14 mouse cellular contexts compared by ENCODE assay signal in the genomic region with DNA sequence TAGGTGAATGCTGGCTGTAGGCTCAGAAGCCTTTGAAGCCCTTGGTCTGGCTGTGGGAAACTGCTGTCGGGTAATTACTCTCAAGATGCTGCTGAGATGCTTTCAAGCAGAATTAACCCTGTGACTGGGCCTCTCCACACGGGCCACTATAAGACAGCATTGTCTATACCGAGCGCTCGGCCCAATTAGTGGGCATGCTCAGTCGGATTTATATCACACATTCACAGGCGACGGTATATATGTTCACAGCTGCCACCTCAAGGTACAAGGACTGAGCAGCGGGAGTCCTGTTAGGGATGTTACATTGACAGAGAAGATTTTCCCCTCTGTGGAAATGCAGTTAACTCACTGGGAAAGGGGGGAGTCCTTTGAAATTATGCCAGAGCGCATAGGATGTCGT.
DNase-seq lines count a peak whose midpoint lies in the region; ATAC-seq lines count a peak whose summit lies in the region.
"Had no signal": no experiment of that assay in that cellular context is flagged by ENCODE, and none has a peak within 500 bp of the region (broad histone marks: within the 10 kb centered on the region; RNA-seq: fewer than 3 reads in every experiment).

No protein-coding gene starts in this region.

- no peak overlapping the region; the same call in 1 of the 2 replicates for H3K4me3 ChIP-seq in forebrain, embryonic 16.5 days (replicated peaks; ENCODE audit: low read length)
- no peak overlapping the region for H3K4me3 ChIP-seq in midbrain, embryonic 16.5 days (ENCODE audit: low read depth, low read length)
- H3K4me3 ChIP-seq: heart, embryonic 12.5 days had no signal

- peak; percentile 34 for DNase-seq in embryo, embryonic 10 days (ENCODE audit: low spot score)
- peak; percentile 47 for DNase-seq in embryo, embryonic 11 days
- no peak for DNase-seq in lung, postnatal 10 days
- no peak for DNase-seq in adrenal gland, postnatal 14 days
- DNase-seq: cerebellum, postnatal 36 days; gastrocnemius, postnatal 10 days; liver, postnatal 0 days; right cerebral cortex, postnatal 4 days had no signal

- H3K9me3 ChIP-seq in forebrain, embryonic 16.5 days (ENCODE audit: control insufficient read depth, low read length) = no peaks in the 10 kb centered on the region
- no peaks in the 10 kb centered on the region for H3K9me3 ChIP-seq in midbrain, embryonic 16.5 days (replicated peaks; ENCODE audit: control insufficient read depth, low read length, poor library complexity, severe bottlenecking)
- H3K9me3 ChIP-seq: heart, embryonic 12.5 days had no signal

- peaks cover 24% of the 10 kb centered on the region for H3K4me1 ChIP-seq in forebrain, embryonic 16.5 days (replicated peaks; ENCODE audit: control insufficient read depth, insufficient read depth, low read length)
- peaks cover 11% of the 10 kb centered on the region for H3K4me1 ChIP-seq in midbrain, embryonic 16.5 days (ENCODE audit: control insufficient read depth, insufficient read depth, low read length)

- WGBS in forebrain, embryonic 16.5 days = 10% methylated on average over 11 of the region's 11 CpGs
- 26% methylated on average over 11 of the region's 11 CpGs for WGBS in midbrain, embryonic 16.5 days

- no peak overlapping the region for H3K9ac ChIP-seq in forebrain, embryonic 16.5 days (replicated peaks; ENCODE audit: low read depth, low read length)
- H3K9ac ChIP-seq in midbrain, embryonic 16.5 days (ENCODE audit: low read depth, low read length) = 0 out of 2 replicates have a peak overlapping the region, but pooled peaks have one; percentile 14
- H3K9ac ChIP-seq: heart, embryonic 12.5 days; liver, postnatal 0 days had no signal

- H3K4me2 ChIP-seq in forebrain, embryonic 16.5 days (ENCODE audit: low read length) = peak overlapping the region; percentile 35
- H3K4me2 ChIP-seq in midbrain, embryonic 16.5 days (ENCODE audit: low read length) = peak overlapping the region; percentile 26; the same call in 1 of the 2 replicates
- H3K4me2 ChIP-seq: heart, embryonic 12.5 days had no signal

- no peak overlapping the region for H3K27ac ChIP-seq in forebrain, embryonic 16.5 days (ENCODE audit: low read length)
- no peak overlapping the region for H3K27ac ChIP-seq in midbrain, embryonic 16.5 days (ENCODE audit: low read length)

- H3K36me3 ChIP-seq in forebrain, embryonic 16.5 days (ENCODE audit: control insufficient read depth, insufficient read depth) = no peaks in the 10 kb centered on the region
- H3K36me3 ChIP-seq in midbrain, embryonic 16.5 days (ENCODE audit: control insufficient read depth, insufficient read depth, low read length) = no peaks in the 10 kb centered on the region

- no peaks in the 10 kb centered on the region for H3K27me3 ChIP-seq in forebrain, embryonic 16.5 days (replicated peaks; ENCODE audit: control insufficient read depth, insufficient read depth, low read length)
- no peaks in the 10 kb centered on the region for H3K27me3 ChIP-seq in midbrain, embryonic 16.5 days (ENCODE audit: control insufficient read depth, insufficient read depth, low read depth, low read length)
- H3K27me3 ChIP-seq: CH12.LX; heart, embryonic 12.5 days; Patski had no signal

- no peak for ATAC-seq in forebrain, embryonic 16.5 days
- ATAC-seq in midbrain, embryonic 16.5 days = peak; percentile 28; the same call in 1 of the 2 replicates
- no peak for ATAC-seq in erythroid progenitor cell, adult 5-6 weeks (replicated peaks; ENCODE audit: low FRiP score, poor library complexity, severe bottlenecking)
- ATAC-seq: liver, postnatal 0 days; Patski had no signal

Comparison
In these comparisons a context has a peak if more than half of its experiments do, and no peak if none do; other contexts are left out.
1. DNase-seq: peak in embryo, embryonic 10 days (single experiment) and embryo, embryonic 11 days (single experiment); none in lung, postnatal 10 days (single experiment) and adrenal gland, postnatal 14 days (single experiment).